Mouse (Mus musculus) hindbrain, embryonic 11.5 days (tissue): ENCODE data around the gene Pdzd2. TPM values are rescaled to one million over a fixed set of nuclear protein-coding genes. Genes with fewer than 3 reads are reported as not detected.

Experiments used
- ATAC-seq: fragments of 200-750 bp; cut with Nextera tagmentation; 2 replicates; pipeline ENCODE4 v1.8.0; 2017; ENCODE audit warnings: mild to moderate bottlenecking, moderate TSS enrichment, moderate library complexity; ENCODE audit not compliant: low FRiP score
- DNase-seq: peaks from one replicate; pipeline ENCODE4 v3.0.0-alpha.2; 2015; ENCODE audit warnings: low spot score
- H3K27ac ChIP-seq: fragments of 300-500 bp; sonication (generic); 2 replicates; pipeline ENCODE4 v1.5.1; 2014; ENCODE audit warnings: mild to moderate bottlenecking, low read depth, low read length
- H3K27me3 ChIP-seq: fragments of 300-500 bp; sonication (generic); 2 replicates; pipeline ENCODE4 v1.6.1; 2014; ENCODE audit warnings: mild to moderate bottlenecking, low read length, moderate library complexity, mixed read lengths; ENCODE audit not compliant: control insufficient read depth, insufficient read depth
- H3K36me3 ChIP-seq: fragments of 300-500 bp; sonication (generic); 2 replicates; pipeline ENCODE4 v1.6.1; 2014; ENCODE audit warnings: mild to moderate bottlenecking, low read length, moderate library complexity, mixed read lengths; ENCODE audit not compliant: control insufficient read depth, insufficient read depth
- H3K4me1 ChIP-seq: fragments of 300-500 bp; sonication (generic); replicated peaks from 2 replicates; pipeline ENCODE4 v1.6.1; 2014; ENCODE audit warnings: low read length, mixed read lengths; ENCODE audit not compliant: control insufficient read depth, insufficient read depth
- H3K4me2 ChIP-seq: fragments of 300-500 bp; sonication (generic); replicated peaks from 2 replicates; pipeline ENCODE4 v1.6.1; 2014; ENCODE audit warnings: mild to moderate bottlenecking, low read depth, low read length
- H3K4me3 ChIP-seq: fragments of 300-500 bp; sonication (generic); 2 replicates; pipeline ENCODE4 v1.5.1; 2014; ENCODE audit warnings: low read depth, low read length
- H3K9ac ChIP-seq: fragments of 300-500 bp; sonication (generic); 2 replicates; pipeline ENCODE4 v1.6.1; 2014; ENCODE audit warnings: low read depth, low read length
- H3K9me3 ChIP-seq: fragments of 300-500 bp; sonication (generic); 2 replicates; pipeline ENCODE4 v1.6.1; 2016; ENCODE audit warnings: low read length; ENCODE audit not compliant: control insufficient read depth
- WGBS: fragments of 180-500 bp; shearing (Covaris S2); extraction: QIAGEN DNeasy Blood & Tissue Kit; methylation state at CpG from one replicate; pipeline ENCODE4 v1.1.7; 2014; 5-methylcytosine and 5-hydroxymethylcytosine counted together
- polyA plus RNA-seq: library from polyadenylated mRNA; unstranded; fragments of >200 nt; fragmentation: Nextera tagmentation; extraction: Ambion mirVana; gene quantifications from 2 replicates; pipeline ENCODE4 v1.2.1, GENCODE M21; 2014

Gene Pdzd2
- 4.0 and 5.5 TPM in 2 replicates for polyA plus RNA-seq

DNA sequence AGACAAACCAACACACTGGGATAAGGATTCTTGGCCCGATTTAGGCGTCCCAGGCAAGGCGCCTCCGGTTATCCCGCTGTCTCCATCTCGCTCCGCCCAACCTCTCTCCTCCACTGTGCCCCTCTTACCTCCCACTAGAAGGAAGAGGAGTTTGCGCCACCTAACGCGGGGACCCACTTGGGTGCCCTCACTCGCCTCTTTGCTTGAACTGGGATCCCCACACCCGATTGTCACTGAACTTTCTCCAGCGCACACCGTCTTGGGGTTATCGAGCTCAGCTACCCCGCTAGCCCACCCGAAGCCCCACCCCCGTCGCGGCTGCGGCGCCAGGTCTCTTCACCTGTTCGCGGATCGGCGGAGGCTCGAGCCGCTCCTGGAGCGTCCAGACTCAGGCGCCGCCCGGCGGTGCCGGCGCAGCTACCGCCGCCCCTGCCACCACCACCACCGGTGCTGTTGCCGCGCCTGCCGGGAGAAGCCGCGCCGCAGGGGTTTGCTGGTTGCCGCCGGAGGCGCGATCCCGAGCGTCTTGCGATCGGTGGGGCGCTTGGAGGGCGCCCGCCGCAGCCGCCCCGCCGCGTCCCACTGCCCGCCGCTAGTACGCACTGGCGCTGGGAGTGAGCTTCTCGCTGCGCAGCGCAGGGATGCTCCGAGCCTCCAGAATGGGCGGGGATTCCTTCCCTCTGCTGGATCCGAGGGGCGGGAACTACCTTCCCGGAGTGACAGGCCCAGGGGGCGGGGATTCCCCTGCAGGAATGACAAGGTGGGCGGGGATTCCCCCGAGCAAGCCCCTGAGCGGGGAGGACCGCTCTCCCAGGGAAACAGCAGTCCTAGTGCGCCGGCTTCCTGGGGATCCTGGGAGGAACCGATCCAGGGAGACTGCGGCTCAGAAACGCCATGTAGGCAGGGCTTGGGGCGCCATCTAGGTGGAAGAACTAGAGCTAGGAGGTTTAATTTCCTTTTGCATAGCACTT is at the start of gene Pdzd2:
Gene Pdzd2 (minus strand): TSS at position 648 of the 971 bp plus-strand sequence.
- no peaks in the 10 kb centered on the region for H3K36me3 ChIP-seq
- DNase-seq: peak; percentile 96
- H3K4me2 ChIP-seq: peak within 1 kb of the TSS; percentile 87
- peak within 1 kb of the TSS; percentile 30; the same call in 1 of the 2 replicates for H3K27ac ChIP-seq
- no peaks in the 10 kb centered on the region for H3K4me1 ChIP-seq
- WGBS: under 1% methylated on average over 57 of the region's 83 CpGs
- peaks cover 5% of the 10 kb centered on the region for H3K27me3 ChIP-seq
- H3K9ac ChIP-seq: peak within 1 kb of the TSS; percentile 58
- H3K9me3 ChIP-seq: no peaks in the 10 kb centered on the region
- peak within 1 kb of the TSS; percentile 48 for H3K4me3 ChIP-seq
- ATAC-seq: peak; percentile 99

DNA sequence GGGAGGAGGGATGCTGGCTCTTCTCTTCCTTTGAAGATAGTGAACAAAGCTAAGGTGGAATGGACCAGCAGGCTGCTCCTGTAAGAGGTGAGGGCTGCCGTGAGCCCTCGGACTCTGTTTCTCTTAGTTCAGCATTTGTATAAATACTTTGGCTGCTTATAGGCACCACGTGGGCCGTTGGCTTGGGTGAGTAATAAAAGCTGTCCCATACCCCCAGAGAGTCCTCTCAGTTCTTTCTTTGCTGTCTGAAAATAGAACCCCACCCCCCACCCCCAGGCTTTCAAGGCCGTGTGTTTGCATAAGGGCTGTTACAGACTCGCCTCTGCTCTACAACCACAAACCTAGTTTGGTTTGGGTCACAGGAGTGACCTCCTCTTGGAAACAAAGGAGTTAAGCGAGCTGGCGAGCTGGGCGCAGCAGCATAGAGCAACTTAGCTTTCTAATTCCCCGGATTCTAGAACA is 49.7 kb upstream of the Pdzd2 start:
- Histone ChIP-seq H3K36me3 (no peaks in the 10 kb centered on the region), H3K9ac (no peak overlapping the region), H3K27ac (no peak overlapping the region), H3K4me2 (no peak overlapping the region), H3K4me3 (no peak overlapping the region), H3K9me3 (no peaks in the 10 kb centered on the region), H3K4me1 (no peaks in the 10 kb centered on the region), H3K27me3 (no peaks in the 10 kb centered on the region)
- 24% methylated on average over 10 of the region's 10 CpGs for WGBS
- DNase-seq (peak; percentile 40), ATAC-seq (0 out of 2 replicates have a peak, but pooled peaks have one; percentile 40)

DNA sequence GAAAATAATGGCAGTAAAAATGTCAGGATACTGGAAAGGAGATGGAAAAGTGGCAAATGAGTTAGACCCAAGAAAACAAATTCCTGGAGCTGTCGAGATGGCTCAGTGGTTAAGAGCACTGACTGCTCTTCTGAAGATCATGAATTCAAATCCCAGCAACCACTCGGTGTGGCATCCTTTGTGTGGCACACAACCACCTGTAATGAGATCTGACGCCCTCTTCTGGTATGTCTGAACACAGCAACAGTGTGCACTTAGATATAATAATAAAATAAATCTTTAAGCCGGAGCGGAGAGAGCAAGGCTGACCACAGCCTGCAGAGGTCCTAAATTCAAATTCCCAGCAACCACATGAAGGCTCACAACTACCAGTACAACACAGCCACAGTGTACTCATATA is 48.8 kb upstream of the Pdzd2 start:
- Histone ChIP-seq H3K27ac (no peak overlapping the region), H3K27me3 (no peaks in the 10 kb centered on the region), H3K36me3 (no peaks in the 10 kb centered on the region), H3K4me1 (no peaks in the 10 kb centered on the region), H3K4me3 (no peak overlapping the region), H3K4me2 (no peak overlapping the region), H3K9me3 (no peaks in the 10 kb centered on the region), H3K9ac (no peak overlapping the region)
- 73% methylated on average over 5 of the region's 5 CpGs for WGBS
- DNase-seq (no peak), ATAC-seq (no peak)

DNA sequence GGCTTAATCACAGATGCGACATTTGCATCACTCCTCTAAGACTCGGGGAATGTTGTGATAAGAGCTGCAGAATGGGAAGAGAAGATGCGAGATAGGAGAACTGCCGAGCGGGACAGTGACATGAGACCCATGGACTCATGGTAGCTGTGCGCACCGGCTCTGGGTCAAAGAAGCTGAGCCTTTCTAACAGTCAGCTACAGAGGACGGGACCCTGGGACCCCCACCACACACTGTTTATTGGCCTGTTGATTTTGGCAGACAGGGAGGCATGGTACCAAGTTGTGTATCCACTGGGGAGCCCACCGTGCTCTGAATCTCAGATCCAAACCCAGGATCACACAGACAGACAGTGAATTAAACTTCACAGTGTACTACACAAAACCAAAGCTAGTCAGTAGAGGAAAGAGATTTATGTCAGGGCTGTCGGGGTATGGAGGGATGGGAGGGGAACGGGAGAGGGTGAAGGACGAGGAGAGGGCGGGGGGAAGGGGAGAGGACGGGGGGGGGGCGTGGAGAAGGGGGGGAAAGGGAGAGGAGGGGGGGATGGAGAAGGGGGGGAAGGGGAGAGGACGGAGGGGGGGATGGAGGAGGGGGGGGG is 42.1 kb upstream of the Pdzd2 start:
- Histone ChIP-seq H3K4me3 (no peak overlapping the region), H3K9ac (no peak overlapping the region), H3K4me2 (no peak overlapping the region), H3K27ac (no peak overlapping the region), H3K4me1 (no peaks in the 10 kb centered on the region), H3K9me3 (no peaks in the 10 kb centered on the region), H3K27me3 (no peaks in the 10 kb centered on the region), H3K36me3 (no peaks in the 10 kb centered on the region)
- WGBS: 82% methylated on average over 13 of the region's 16 CpGs
- ATAC-seq (no peak), DNase-seq (no peak)

DNA sequence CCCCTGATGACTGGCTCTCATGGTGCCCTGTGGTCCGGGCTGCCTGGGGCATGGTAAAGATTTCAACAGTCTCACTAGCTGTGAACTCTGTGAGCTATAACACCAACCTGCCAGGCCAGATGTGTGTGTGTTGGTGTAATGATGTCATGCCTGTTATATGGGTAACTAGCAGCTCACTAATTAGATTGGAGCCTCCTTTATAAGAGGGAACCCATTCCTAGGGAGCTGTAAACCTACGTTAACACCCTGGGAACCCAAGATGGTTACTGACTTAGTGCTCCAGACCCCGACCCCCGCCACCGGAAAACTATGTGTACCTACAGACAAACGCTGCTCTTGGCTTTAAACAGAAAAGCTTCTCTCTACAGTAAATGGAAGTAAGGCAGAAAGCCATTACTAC is 41.6 kb upstream of the Pdzd2 start:
- WGBS: 89% methylated on average over 6 of the region's 6 CpGs
- ATAC-seq (no peak), DNase-seq (no peak)
- Histone ChIP-seq H3K4me3 (no peak overlapping the region), H3K27me3 (no peaks in the 10 kb centered on the region), H3K36me3 (no peaks in the 10 kb centered on the region), H3K4me1 (no peaks in the 10 kb centered on the region), H3K9me3 (no peaks in the 10 kb centered on the region), H3K27ac (no peak overlapping the region), H3K9ac (no peak overlapping the region), H3K4me2 (no peak overlapping the region)

DNA sequence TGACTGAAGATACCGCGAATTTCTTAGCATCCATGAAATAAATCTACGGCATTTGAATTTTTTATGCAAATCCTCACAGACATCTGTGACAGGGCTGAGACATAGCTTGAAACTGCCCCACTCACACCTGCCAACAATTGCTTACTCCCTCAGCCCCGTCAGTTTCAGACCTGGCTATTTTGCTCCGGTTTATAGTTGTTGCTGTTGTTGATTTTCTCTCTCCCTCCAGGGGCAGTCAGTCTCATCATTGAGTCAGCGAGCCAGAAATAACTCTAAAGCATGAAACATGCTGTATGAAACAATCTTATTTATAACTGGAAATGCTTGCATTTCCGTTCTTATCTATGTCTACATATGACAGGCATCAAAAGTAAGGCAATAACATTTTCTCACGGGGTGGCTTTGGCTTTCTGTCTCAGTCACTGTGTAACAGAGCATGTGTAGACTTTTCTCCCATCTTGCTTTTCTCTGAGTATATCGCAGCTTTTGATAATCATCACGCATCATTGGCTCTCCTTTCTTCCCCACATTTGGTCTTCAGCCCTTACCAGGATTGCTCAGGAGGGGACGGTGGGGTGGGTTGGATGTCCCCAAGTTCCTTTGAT is 34.5 kb upstream of the Pdzd2 start:
- ATAC-seq (no peak; the same call in 1 of the 2 replicates), DNase-seq (no peak)
- no peaks in the 10 kb centered on the region for H3K27me3 ChIP-seq
- no peak overlapping the region for H3K27ac ChIP-seq
- H3K4me3 ChIP-seq: no peak overlapping the region
- no peaks in the 10 kb centered on the region for H3K36me3 ChIP-seq
- H3K4me2 ChIP-seq: no peak overlapping the region
- no peaks in the 10 kb centered on the region for H3K9me3 ChIP-seq
- no peak overlapping the region for H3K9ac ChIP-seq
- WGBS: 71% methylated on average over 11 of the region's 11 CpGs
- H3K4me1 ChIP-seq: no peaks in the 10 kb centered on the region

DNA sequence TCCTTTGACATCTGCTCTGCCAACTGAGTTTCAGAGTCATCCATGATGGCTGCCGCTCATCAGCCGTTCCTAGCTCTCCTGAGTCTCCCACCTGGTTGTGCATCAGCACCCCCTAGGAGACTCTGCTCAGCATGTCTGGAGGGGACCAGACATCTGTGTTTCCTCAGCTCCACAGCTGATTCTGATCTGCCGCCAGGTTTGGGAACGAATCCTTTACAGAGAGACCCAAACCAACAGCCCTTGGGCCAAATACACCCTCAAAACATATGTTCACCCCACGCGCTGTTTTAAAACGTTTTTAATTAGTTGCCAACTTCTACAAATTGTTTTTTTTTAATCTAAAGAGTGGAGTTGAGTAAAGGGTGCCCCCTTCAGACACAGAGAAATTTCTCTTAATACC is 31.2 kb upstream of the Pdzd2 start:
- no peak overlapping the region for H3K27ac ChIP-seq
- 79% methylated on average over 7 of the region's 7 CpGs for WGBS
- H3K27me3 ChIP-seq: no peaks in the 10 kb centered on the region
- no peak overlapping the region for H3K4me2 ChIP-seq
- DNase-seq: no peak
- no peaks in the 10 kb centered on the region for H3K36me3 ChIP-seq
- no peak overlapping the region for H3K4me3 ChIP-seq
- H3K4me1 ChIP-seq: no peaks in the 10 kb centered on the region
- H3K9ac ChIP-seq: no peak overlapping the region
- no peak for ATAC-seq
- no peaks in the 10 kb centered on the region for H3K9me3 ChIP-seq

DNA sequence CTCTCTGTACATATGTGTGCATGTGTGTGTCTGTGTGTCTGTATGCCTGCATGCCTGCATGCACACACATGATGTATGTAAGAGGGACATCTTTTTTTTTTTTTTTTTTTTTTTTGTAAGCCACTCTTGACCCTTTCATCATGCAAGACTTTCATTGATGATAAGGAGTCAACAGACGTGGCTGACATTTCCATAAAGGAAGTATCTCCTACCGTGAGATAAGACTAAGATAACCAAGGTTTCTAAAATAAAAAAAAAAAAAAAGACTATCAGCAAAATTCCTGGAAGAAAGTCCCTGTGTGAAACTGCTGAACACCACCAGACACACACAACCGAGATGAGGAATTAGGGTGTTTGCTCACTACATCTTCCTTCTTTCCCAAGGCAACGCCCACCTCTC is 27.1 kb upstream of the Pdzd2 start:
- no peak overlapping the region for H3K9ac ChIP-seq
- no peak overlapping the region for H3K27ac ChIP-seq
- no peaks in the 10 kb centered on the region for H3K27me3 ChIP-seq
- WGBS: 88% methylated on average over 4 of the region's 4 CpGs
- no peak overlapping the region for H3K4me2 ChIP-seq
- no peak for DNase-seq
- H3K4me1 ChIP-seq: no peaks in the 10 kb centered on the region
- no peak overlapping the region for H3K4me3 ChIP-seq
- no peak for ATAC-seq
- H3K9me3 ChIP-seq: no peaks in the 10 kb centered on the region
- H3K36me3 ChIP-seq: no peaks in the 10 kb centered on the region
